Mouse (Mus musculus): Measurements from ENCODE around the gene Mmrn1. TPM values are rescaled to one million over a fixed set of nuclear protein-coding genes. Genes with fewer than 3 reads are reported as not detected.
A peak's percentile ranks its signal among the peaks of the same experiment; 100 is the strongest.

Mmrn1 gene
- polyA plus RNA-seq, 1 experiment from 2014 or later, result 6.8 TPM

GRCm38 (mm10) chr6:60995596-60995995 lies 70.8 kb downstream of the Mmrn1 start:
- Histone ChIP-seq H3K36me3 (ENCODE audit: control insufficient read depth, insufficient read depth, low read length) (no peaks in the 10 kb centered on the region), H3K9me3 (ENCODE audit: control insufficient read depth, low read length) (no peaks in the 10 kb centered on the region), H3K4me3 (ENCODE audit: low read depth, low read length) (no peak overlapping the region), H3K27ac (replicated peaks; ENCODE audit: low read depth, low read length) (no peak overlapping the region), H3K27me3 (ENCODE audit: control insufficient read depth, insufficient read depth, low read length) (no peaks in the 10 kb centered on the region), H3K9ac (ENCODE audit: low read length) (no peak overlapping the region), H3K4me2 (ENCODE audit: low read depth, severe bottlenecking) (no peak overlapping the region), H3K4me1 (ENCODE audit: control insufficient read depth, insufficient read depth, low read length) (no peaks in the 10 kb centered on the region)
- 59% methylated on average over 6 of the region's 6 CpGs for WGBS
- DNase-seq (ENCODE audit: low spot score) (no peak), ATAC-seq (ENCODE audit: insufficient number of reproducible peaks, low FRiP score, low TSS enrichment, low read depth) (no peak)

GRCm38 (mm10) chr6:60996328-60996727 lies 71.6 kb downstream of the Mmrn1 start:
- no peak overlapping the region for H3K4me2 ChIP-seq (ENCODE audit: low read depth, severe bottlenecking)
- 53% methylated on average over 1 of the region's 1 CpGs for WGBS
- no peaks in the 10 kb centered on the region for H3K36me3 ChIP-seq (ENCODE audit: control insufficient read depth, insufficient read depth, low read length)
- no peak overlapping the region for H3K9ac ChIP-seq (ENCODE audit: low read length)
- H3K27ac ChIP-seq (replicated peaks; ENCODE audit: low read depth, low read length), result no peak overlapping the region
- DNase-seq (ENCODE audit: low spot score) (no peak), ATAC-seq (ENCODE audit: insufficient number of reproducible peaks, low FRiP score, low TSS enrichment, low read depth) (peak; percentile 65; the same call in 1 of the 2 replicates)
- no peaks in the 10 kb centered on the region for H3K9me3 ChIP-seq (ENCODE audit: control insufficient read depth, low read length)
- no peaks in the 10 kb centered on the region for H3K4me1 ChIP-seq (ENCODE audit: control insufficient read depth, insufficient read depth, low read length)
- H3K4me3 ChIP-seq (ENCODE audit: low read depth, low read length), result no peak overlapping the region
- no peaks in the 10 kb centered on the region for H3K27me3 ChIP-seq (ENCODE audit: control insufficient read depth, insufficient read depth, low read length)

- Histone ChIP-seq H3K27me3 (ENCODE audit: control insufficient read depth, insufficient read depth, low read length) (no peaks in the 10 kb centered on the region), H3K4me3 (ENCODE audit: low read depth, low read length) (no peak overlapping the region)
These were observed 76.4 kb downstream of the Mmrn1 start for GRCm38 (mm10) chr6:61001003-61001790.

GRCm38 (mm10) chr6:61003916-61004765 lies 79.4 kb downstream of the Mmrn1 start:
- DNase-seq (ENCODE audit: low spot score) (no peak), ATAC-seq (ENCODE audit: insufficient number of reproducible peaks, low FRiP score, low TSS enrichment, low read depth) (no peak; the same call in 1 of the 2 replicates)
- Histone ChIP-seq H3K9me3 (ENCODE audit: control insufficient read depth, low read length) (no peaks in the 10 kb centered on the region), H3K27me3 (ENCODE audit: control insufficient read depth, insufficient read depth, low read length) (no peaks in the 10 kb centered on the region), H3K4me1 (ENCODE audit: control insufficient read depth, insufficient read depth, low read length) (no peaks in the 10 kb centered on the region), H3K27ac (replicated peaks; ENCODE audit: low read depth, low read length) (no peak overlapping the region), H3K36me3 (ENCODE audit: control insufficient read depth, insufficient read depth, low read length) (no peaks in the 10 kb centered on the region), H3K4me3 (ENCODE audit: low read depth, low read length) (no peak overlapping the region), H3K4me2 (ENCODE audit: low read depth, severe bottlenecking) (no peak overlapping the region), H3K9ac (ENCODE audit: low read length) (no peak overlapping the region)
- 70% methylated on average over 3 of the region's 3 CpGs for WGBS

More at GRCm38 (mm10) chr6:61001003-61001790, 76.4 kb downstream of the Mmrn1 start:
- ATAC-seq (ENCODE audit: insufficient number of reproducible peaks, low FRiP score, low TSS enrichment, low read depth) (no peak), DNase-seq (ENCODE audit: low spot score) (no peak)
- no peak overlapping the region for H3K27ac ChIP-seq (replicated peaks; ENCODE audit: low read depth, low read length)
- H3K4me2 ChIP-seq (ENCODE audit: low read depth, severe bottlenecking), result no peak overlapping the region
- no peaks in the 10 kb centered on the region for H3K36me3 ChIP-seq (ENCODE audit: control insufficient read depth, insufficient read depth, low read length)
- H3K4me1 ChIP-seq (ENCODE audit: control insufficient read depth, insufficient read depth, low read length), result no peaks in the 10 kb centered on the region
- no peaks in the 10 kb centered on the region for H3K9me3 ChIP-seq (ENCODE audit: control insufficient read depth, low read length)
- no peak overlapping the region for H3K9ac ChIP-seq (ENCODE audit: low read length)
- WGBS, result 87% methylated on average over 6 of the region's 6 CpGs

- DNase-seq (ENCODE audit: low spot score), result no peak
These were observed 89.0 kb downstream of the Mmrn1 start for GRCm38 (mm10) chr6:61013780-61014179.

GRCm38 (mm10) chr6:61019689-61020088 lies 94.9 kb downstream of the Mmrn1 start:
- H3K9ac ChIP-seq (ENCODE audit: low read length), result no peak overlapping the region
- no peak overlapping the region for H3K27ac ChIP-seq (replicated peaks; ENCODE audit: low read depth, low read length)
- H3K36me3 ChIP-seq (ENCODE audit: control insufficient read depth, insufficient read depth, low read length), result no peaks in the 10 kb centered on the region
- no peaks in the 10 kb centered on the region for H3K9me3 ChIP-seq (ENCODE audit: control insufficient read depth, low read length)
- no peak overlapping the region for H3K4me2 ChIP-seq (ENCODE audit: low read depth, severe bottlenecking)
- no peak for DNase-seq (ENCODE audit: low spot score)
- no peak for ATAC-seq (ENCODE audit: insufficient number of reproducible peaks, low FRiP score, low TSS enrichment, low read depth)
- H3K4me1 ChIP-seq (ENCODE audit: control insufficient read depth, insufficient read depth, low read length), result no peaks in the 10 kb centered on the region
- WGBS, result 86% methylated on average over 1 of the region's 1 CpGs
- H3K27me3 ChIP-seq (ENCODE audit: control insufficient read depth, insufficient read depth, low read length), result no peaks in the 10 kb centered on the region
- H3K4me3 ChIP-seq (ENCODE audit: low read depth, low read length), result no peak overlapping the region

More at GRCm38 (mm10) chr6:61013780-61014179, 89.0 kb downstream of the Mmrn1 start:
- ATAC-seq (ENCODE audit: insufficient number of reproducible peaks, low FRiP score, low TSS enrichment, low read depth), result peak; percentile 39; the same call in 1 of the 2 replicates
- WGBS, result 12% methylated on average over 5 of the region's 5 CpGs
- no peaks in the 10 kb centered on the region for H3K9me3 ChIP-seq (ENCODE audit: control insufficient read depth, low read length)
- H3K36me3 ChIP-seq (ENCODE audit: control insufficient read depth, insufficient read depth, low read length), result no peaks in the 10 kb centered on the region
- no peak overlapping the region for H3K4me3 ChIP-seq (ENCODE audit: low read depth, low read length)
- no peak overlapping the region for H3K9ac ChIP-seq (ENCODE audit: low read length)
- no peak overlapping the region for H3K4me2 ChIP-seq (ENCODE audit: low read depth, severe bottlenecking)
- no peaks in the 10 kb centered on the region for H3K4me1 ChIP-seq (ENCODE audit: control insufficient read depth, insufficient read depth, low read length)
- no peak overlapping the region for H3K27ac ChIP-seq (replicated peaks; ENCODE audit: low read depth, low read length)
- H3K27me3 ChIP-seq (ENCODE audit: control insufficient read depth, insufficient read depth, low read length), result no peaks in the 10 kb centered on the region

- DNase-seq (ENCODE audit: low spot score), result no peak
- H3K9ac ChIP-seq (ENCODE audit: low read length), result no peak overlapping the region
- no peak for ATAC-seq (ENCODE audit: insufficient number of reproducible peaks, low FRiP score, low TSS enrichment, low read depth)
- H3K4me2 ChIP-seq (ENCODE audit: low read depth, severe bottlenecking), result no peak overlapping the region
- H3K4me3 ChIP-seq (ENCODE audit: low read depth, low read length), result no peak overlapping the region
- H3K27me3 ChIP-seq (ENCODE audit: control insufficient read depth, insufficient read depth, low read length), result no peaks in the 10 kb centered on the region
- no peaks in the 10 kb centered on the region for H3K4me1 ChIP-seq (ENCODE audit: control insufficient read depth, insufficient read depth, low read length)
- H3K36me3 ChIP-seq (ENCODE audit: control insufficient read depth, insufficient read depth, low read length), result no peaks in the 10 kb centered on the region
- H3K27ac ChIP-seq (replicated peaks; ENCODE audit: low read depth, low read length), result no peak overlapping the region
- 22% methylated on average over 1 of the region's 1 CpGs for WGBS
- no peaks in the 10 kb centered on the region for H3K9me3 ChIP-seq (ENCODE audit: control insufficient read depth, low read length)
These were observed 96.2 kb downstream of the Mmrn1 start for GRCm38 (mm10) chr6:61020995-61021394.

GRCm38 (mm10) chr6:61033251-61033650 lies 108.5 kb downstream of the Mmrn1 start:
- no peak for ATAC-seq (ENCODE audit: insufficient number of reproducible peaks, low FRiP score, low TSS enrichment, low read depth)
- WGBS, result 88% methylated on average over 1 of the region's 1 CpGs
- Histone ChIP-seq H3K9ac (ENCODE audit: low read length) (no peak overlapping the region), H3K4me1 (ENCODE audit: control insufficient read depth, insufficient read depth, low read length) (no peaks in the 10 kb centered on the region), H3K27ac (replicated peaks; ENCODE audit: low read depth, low read length) (no peak overlapping the region), H3K4me3 (ENCODE audit: low read depth, low read length) (no peak overlapping the region), H3K36me3 (ENCODE audit: control insufficient read depth, insufficient read depth, low read length) (no peaks in the 10 kb centered on the region), H3K27me3 (ENCODE audit: control insufficient read depth, insufficient read depth, low read length) (no peaks in the 10 kb centered on the region), H3K4me2 (ENCODE audit: low read depth, severe bottlenecking) (no peak overlapping the region), H3K9me3 (ENCODE audit: control insufficient read depth, low read length) (no peaks in the 10 kb centered on the region)
- DNase-seq (ENCODE audit: low spot score), result no peak
